Mouse (Mus musculus): Measurements from ENCODE around the gene Ptprj.

GRCm38 (mm10) chr2:90478531-90478930 lies 101.9 kb downstream of the Ptprj start:
- TF ChIP-seq POLR2A (IDR thresholded peaks at IDR 0.05; ENCODE audit: borderline replicate concordance, low read depth, low read length) (no peak), CTCF (IDR thresholded peaks at IDR 0.05; ENCODE audit: low read depth, low read length) (no peak)
